Mouse (Mus musculus): ENCODE measurements at regions not wholly inside any gene's neighbourhood (a gene's known extent, or its start where the extent isn't known, plus 50 kb on each side); places are given as distances from the start of the nearest gene placed in this dataset.

DNA sequence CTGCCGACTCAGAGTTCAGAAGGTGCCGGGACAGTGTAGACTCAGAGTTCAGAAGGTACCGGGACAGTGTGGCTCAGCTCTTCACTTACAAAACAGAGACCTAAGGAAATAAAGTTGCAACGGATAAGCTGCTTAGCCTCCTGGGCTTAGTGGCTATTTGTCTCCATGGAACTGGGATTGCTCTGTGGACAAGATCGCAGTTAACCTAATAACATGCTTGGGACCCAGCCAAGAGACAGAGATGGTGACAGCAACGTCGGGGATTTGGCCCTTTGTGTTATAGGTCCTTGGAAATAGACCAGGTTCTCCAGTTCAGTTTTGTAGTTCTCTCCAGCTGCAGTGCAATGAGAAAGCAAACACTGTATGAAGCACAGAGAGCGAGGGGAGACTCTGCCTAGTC is 549.1 kb upstream of the Adam5 start:
- H3K36me3 ChIP-seq (ENCODE audit: control insufficient read depth, insufficient read depth, low read length), result no peaks in the 10 kb centered on the region
- TF ChIP-seq POLR2A (IDR thresholded peaks at IDR 0.05; ENCODE audit: low read depth, low read length) (no peak), CTCF (conservative IDR thresholded peaks at IDR 0.05; ENCODE audit: insufficient read depth, insufficient read length, low read depth, low read length) (no peak)
- DNase-seq, result peak; percentile 36
- H3K27me3 ChIP-seq (replicated peaks; ENCODE audit: control insufficient read depth, insufficient read depth, low read length), result no peaks in the 10 kb centered on the region
- 43% methylated on average over 8 of the region's 8 CpGs for WGBS
- H3K4me3 ChIP-seq (ENCODE audit: insufficient read depth, low read depth, low read length), result no peak overlapping the region
- H3K27ac ChIP-seq (ENCODE audit: insufficient read depth, low read depth, low read length), result no peak overlapping the region
- H3K4me1 ChIP-seq (ENCODE audit: control insufficient read depth, insufficient read depth, low read length), result no peaks in the 10 kb centered on the region

DNA sequence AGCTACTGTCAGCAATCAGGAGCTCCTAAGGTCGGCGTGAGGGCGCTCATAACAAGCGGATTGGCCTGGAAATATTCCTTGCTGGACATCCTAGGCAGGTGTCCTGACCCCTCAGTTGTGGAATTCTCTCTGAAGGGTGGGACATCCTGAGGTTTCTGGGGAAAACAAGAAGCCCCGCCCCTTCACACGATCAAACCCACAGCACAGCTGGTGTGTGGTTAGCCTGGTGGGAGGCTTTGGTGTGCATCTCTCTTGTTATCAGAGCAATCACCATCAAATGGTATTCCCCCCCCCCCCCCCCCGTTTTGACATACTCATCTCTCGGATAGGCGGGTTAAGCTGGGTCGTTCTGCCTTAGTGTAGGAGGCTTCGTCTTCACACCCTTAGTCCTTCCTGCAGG is 546.8 kb upstream of the Adam5 start:
- Histone ChIP-seq H3K27ac (ENCODE audit: insufficient read depth, low read depth, low read length) (no peak overlapping the region), H3K36me3 (ENCODE audit: control insufficient read depth, insufficient read depth, low read length) (no peaks in the 10 kb centered on the region), H3K4me3 (ENCODE audit: insufficient read depth, low read depth, low read length) (no peak overlapping the region), H3K27me3 (replicated peaks; ENCODE audit: control insufficient read depth, insufficient read depth, low read length) (no peaks in the 10 kb centered on the region), H3K4me1 (ENCODE audit: control insufficient read depth, insufficient read depth, low read length) (no peaks in the 10 kb centered on the region)
- no peak for DNase-seq
- TF ChIP-seq CTCF (conservative IDR thresholded peaks at IDR 0.05; ENCODE audit: insufficient read depth, insufficient read length, low read depth, low read length) (no peak), POLR2A (IDR thresholded peaks at IDR 0.05; ENCODE audit: low read depth, low read length) (no peak)
- 71% methylated on average over 11 of the region's 11 CpGs for WGBS

DNA sequence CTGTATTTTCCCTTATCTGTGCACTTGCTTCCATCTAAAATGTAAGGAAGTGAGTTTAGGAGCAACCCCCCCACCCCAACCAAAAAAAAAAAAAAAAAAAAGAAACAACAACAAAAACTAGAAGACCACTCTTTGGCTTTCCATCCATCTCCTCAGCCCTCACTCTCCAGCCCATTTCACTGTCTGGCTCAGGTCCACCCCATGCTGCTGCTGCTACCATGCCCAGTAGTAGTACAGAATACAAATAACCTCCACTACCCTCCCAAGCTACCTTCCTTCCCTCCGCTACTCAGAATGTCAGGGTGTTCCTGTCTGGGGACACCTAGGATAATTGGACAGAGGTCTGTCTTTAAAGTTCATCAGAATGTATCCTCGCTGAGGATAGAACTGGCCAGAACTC is 545.2 kb upstream of the Adam5 start:
- H3K27ac ChIP-seq (ENCODE audit: insufficient read depth, low read depth, low read length), result no peak overlapping the region
- H3K27me3 ChIP-seq (replicated peaks; ENCODE audit: control insufficient read depth, insufficient read depth, low read length), result no peaks in the 10 kb centered on the region
- H3K4me1 ChIP-seq (ENCODE audit: control insufficient read depth, insufficient read depth, low read length), result no peaks in the 10 kb centered on the region
- TF ChIP-seq POLR2A (IDR thresholded peaks at IDR 0.05; ENCODE audit: low read depth, low read length) (no peak), CTCF (conservative IDR thresholded peaks at IDR 0.05; ENCODE audit: insufficient read depth, insufficient read length, low read depth, low read length) (no peak)
- no peak for DNase-seq
- 91% methylated on average over 2 of the region's 2 CpGs for WGBS
- H3K4me3 ChIP-seq (ENCODE audit: insufficient read depth, low read depth, low read length), result no peak overlapping the region
- no peaks in the 10 kb centered on the region for H3K36me3 ChIP-seq (ENCODE audit: control insufficient read depth, insufficient read depth, low read length)

DNA sequence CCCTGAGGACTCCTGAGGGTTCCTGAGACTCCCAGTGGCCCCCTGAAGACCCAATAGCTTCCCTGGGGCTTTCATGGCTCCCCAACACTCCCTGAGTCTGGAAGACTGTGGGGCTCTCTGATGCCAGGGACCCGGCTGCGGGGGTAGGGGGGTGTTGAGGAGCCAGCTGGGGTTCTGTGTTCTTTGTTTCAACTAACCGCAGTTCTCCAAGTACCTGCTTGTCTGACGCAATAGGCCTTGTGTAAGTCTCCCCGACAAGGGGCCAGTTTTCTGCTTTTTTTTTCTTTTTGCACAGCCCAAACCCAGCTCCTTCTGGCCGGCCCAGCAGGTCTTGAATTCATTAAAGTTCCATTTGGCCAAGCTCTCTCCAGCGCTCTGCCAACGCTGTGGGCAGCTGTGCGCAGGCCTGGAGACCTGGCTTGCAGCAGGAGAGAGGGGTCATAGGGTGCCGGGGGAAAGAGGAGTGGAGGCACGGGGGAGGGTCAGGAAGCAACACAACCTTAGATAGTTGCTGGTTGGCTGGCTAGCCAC is 544.5 kb upstream of the Adam5 start:
- TF ChIP-seq POLR2A (IDR thresholded peaks at IDR 0.05; ENCODE audit: low read depth, low read length), result no peak
- TF ChIP-seq CTCF (conservative IDR thresholded peaks at IDR 0.05; ENCODE audit: insufficient read depth, insufficient read length, low read depth, low read length), result no peak
- Histone ChIP-seq H3K4me1 (ENCODE audit: control insufficient read depth, insufficient read depth, low read length) (no peaks in the 10 kb centered on the region), H3K27ac (ENCODE audit: insufficient read depth, low read depth, low read length) (no peak overlapping the region), H3K36me3 (ENCODE audit: control insufficient read depth, insufficient read depth, low read length) (no peaks in the 10 kb centered on the region), H3K4me3 (ENCODE audit: insufficient read depth, low read depth, low read length) (no peak overlapping the region), H3K27me3 (replicated peaks; ENCODE audit: control insufficient read depth, insufficient read depth, low read length) (no peaks in the 10 kb centered on the region)
- WGBS, result 34% methylated on average over 11 of the region's 11 CpGs
- DNase-seq, result peak; percentile 30

DNA sequence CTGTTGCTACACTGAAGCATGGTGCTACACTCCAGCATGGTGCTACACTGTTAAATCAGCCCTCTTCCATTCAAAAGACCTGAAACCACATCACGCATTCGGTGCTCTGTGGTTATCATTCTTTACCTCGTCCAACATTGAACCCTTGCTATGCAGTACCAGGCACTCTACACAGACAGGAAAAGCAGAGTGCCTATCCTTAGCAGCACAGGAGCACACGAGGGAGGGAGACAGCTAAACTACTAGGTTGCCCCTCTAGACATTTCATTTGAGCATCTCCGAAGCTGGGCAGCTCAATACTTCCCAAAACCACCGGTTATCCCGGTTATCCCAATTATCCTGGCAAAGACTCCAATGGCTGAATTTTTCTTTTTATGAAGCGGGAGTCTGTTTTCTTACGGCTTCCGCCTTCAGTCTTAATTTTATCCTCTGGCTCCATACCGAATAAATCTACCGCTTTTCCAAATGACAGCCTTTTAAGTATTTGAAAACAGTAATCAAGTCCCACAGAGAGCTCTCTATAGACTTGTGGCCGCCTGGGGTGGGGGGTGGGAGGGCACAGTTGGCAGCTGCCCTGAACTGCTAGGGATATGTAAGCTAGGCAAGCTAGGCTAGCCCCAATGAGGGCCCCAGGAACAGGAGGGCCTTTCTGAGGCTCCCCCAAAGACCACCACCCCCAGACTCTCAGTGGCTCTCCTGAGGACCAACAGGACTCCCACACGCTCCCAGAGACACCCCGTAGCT is 543.8 kb upstream of the Adam5 start:
- TF ChIP-seq POLR2A (IDR thresholded peaks at IDR 0.05; ENCODE audit: low read depth, low read length) (no peak), CTCF (conservative IDR thresholded peaks at IDR 0.05; ENCODE audit: insufficient read depth, insufficient read length, low read depth, low read length) (no peak)
- no peaks in the 10 kb centered on the region for H3K4me1 ChIP-seq (ENCODE audit: control insufficient read depth, insufficient read depth, low read length)
- WGBS, result 57% methylated on average over 15 of the region's 15 CpGs
- H3K27me3 ChIP-seq (replicated peaks; ENCODE audit: control insufficient read depth, insufficient read depth, low read length), result no peaks in the 10 kb centered on the region
- no peak overlapping the region for H3K27ac ChIP-seq (ENCODE audit: insufficient read depth, low read depth, low read length)
- no peak overlapping the region for H3K4me3 ChIP-seq (ENCODE audit: insufficient read depth, low read depth, low read length)
- no peak for DNase-seq
- no peaks in the 10 kb centered on the region for H3K36me3 ChIP-seq (ENCODE audit: control insufficient read depth, insufficient read depth, low read length)

DNA sequence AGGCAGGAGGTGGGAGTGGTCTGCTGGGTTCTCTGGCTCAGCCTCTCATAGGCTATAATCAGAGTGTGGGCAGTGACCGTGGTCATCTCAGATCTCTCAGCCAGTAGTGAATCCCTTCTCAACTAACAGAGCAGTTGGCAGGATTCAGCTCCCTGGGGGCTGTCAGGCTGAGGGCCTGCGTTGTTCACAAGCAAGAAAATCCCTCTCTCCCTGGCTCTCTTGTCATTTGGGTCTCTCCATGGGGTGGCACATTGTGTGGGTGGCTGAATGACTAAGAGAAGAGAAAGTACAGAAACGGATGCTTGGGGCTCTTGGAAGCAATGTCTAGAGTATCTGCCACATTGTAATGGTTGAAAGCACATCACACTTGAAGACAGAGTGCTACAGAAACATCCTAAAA is 542.0 kb upstream of the Adam5 start:
- H3K27me3 ChIP-seq (replicated peaks; ENCODE audit: control insufficient read depth, insufficient read depth, low read length), result no peaks in the 10 kb centered on the region
- H3K4me1 ChIP-seq (ENCODE audit: control insufficient read depth, insufficient read depth, low read length), result no peaks in the 10 kb centered on the region
- H3K27ac ChIP-seq (ENCODE audit: insufficient read depth, low read depth, low read length), result no peak overlapping the region
- H3K4me3 ChIP-seq (ENCODE audit: insufficient read depth, low read depth, low read length), result no peak overlapping the region
- 49% methylated on average over 3 of the region's 3 CpGs for WGBS
- no peaks in the 10 kb centered on the region for H3K36me3 ChIP-seq (ENCODE audit: control insufficient read depth, insufficient read depth, low read length)
- no peak for TF ChIP-seq CTCF (conservative IDR thresholded peaks at IDR 0.05; ENCODE audit: insufficient read depth, insufficient read length, low read depth, low read length)
- no peak for TF ChIP-seq POLR2A (IDR thresholded peaks at IDR 0.05; ENCODE audit: low read depth, low read length)
- DNase-seq, result no peak

DNA sequence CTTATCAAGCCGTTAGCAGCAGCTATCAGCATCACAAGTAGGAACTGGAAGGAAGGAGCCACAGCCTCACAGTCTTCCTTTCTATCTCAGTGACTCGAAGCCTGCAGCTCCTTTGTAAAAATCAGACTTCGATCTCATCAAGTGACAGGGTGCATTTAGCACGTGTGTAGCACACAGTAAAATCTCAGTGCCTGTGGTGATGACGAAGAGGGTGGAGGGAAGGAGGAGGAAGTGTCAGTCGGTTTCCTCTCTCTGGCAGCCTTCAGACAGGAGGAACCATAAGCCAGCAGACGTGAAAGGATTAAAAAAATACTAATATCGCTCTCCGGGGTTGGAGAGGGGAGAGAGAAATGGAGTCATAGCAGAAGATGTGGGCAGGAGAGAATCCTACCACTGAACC is 538.5 kb upstream of the Adam5 start:
- WGBS, result 54% methylated on average over 9 of the region's 9 CpGs
- DNase-seq, result no peak
- TF ChIP-seq POLR2A (IDR thresholded peaks at IDR 0.05; ENCODE audit: low read depth, low read length) (no peak), CTCF (conservative IDR thresholded peaks at IDR 0.05; ENCODE audit: insufficient read depth, insufficient read length, low read depth, low read length) (no peak)

More for the DNA sequence above, 538.5 kb upstream of the Adam5 start:
- H3K27ac ChIP-seq (ENCODE audit: insufficient read depth, low read depth, low read length), result no peak overlapping the region
- H3K36me3 ChIP-seq (ENCODE audit: control insufficient read depth, insufficient read depth, low read length), result no peaks in the 10 kb centered on the region
- H3K4me1 ChIP-seq (ENCODE audit: control insufficient read depth, insufficient read depth, low read length), result no peaks in the 10 kb centered on the region
- no peak overlapping the region for H3K4me3 ChIP-seq (ENCODE audit: insufficient read depth, low read depth, low read length)
- H3K27me3 ChIP-seq (replicated peaks; ENCODE audit: control insufficient read depth, insufficient read depth, low read length), result no peaks in the 10 kb centered on the region

All from kidney, adult 2 months (tissue).